Mouse (Mus musculus) bone marrow, adult 2 months (tissue): ENCODE results near the gene Efhd1. TPM values are rescaled to one million over a fixed set of nuclear protein-coding genes. Genes with fewer than 3 reads are reported as not detected.

Experiments
- H3K27ac ChIP-seq: fragments of 200-500 bp; 2 replicates; pipeline ENCODE4 v1.5.1; 2012; ENCODE audit warnings: low read depth, mild to moderate bottlenecking, control low read depth, inconsistent platforms, low read length; ENCODE audit not compliant: control insufficient read depth, poor library complexity, insufficient read depth
- H3K4me1 ChIP-seq: fragments of 200-500 bp; 2 replicates; pipeline ENCODE4 v1.6.1; 2011; ENCODE audit warnings: low read length; ENCODE audit not compliant: control insufficient read depth, insufficient read depth
- H3K4me3 ChIP-seq: fragments of 200-500 bp; replicated peaks from 2 replicates; pipeline ENCODE3; 2011; ENCODE audit warnings: mild to moderate bottlenecking, low read depth, low read length, control low read depth; ENCODE audit not compliant: control insufficient read depth
- CTCF ChIP-seq: fragments of 200-500 bp; IDR thresholded peaks from 2 replicates; pipeline ENCODE4 v1.5.1; 2011; ENCODE audit warnings: low read length, control low read depth; ENCODE audit not compliant: control insufficient read depth, insufficient read depth
- POLR2A ChIP-seq: fragments of 200-500 bp; IDR thresholded peaks from 2 replicates; pipeline ENCODE4 v1.6.1; 2011; ENCODE audit warnings: low read depth, mild to moderate bottlenecking, control low read depth, low read length, borderline replicate concordance; ENCODE audit not compliant: control insufficient read depth
- WGBS: fragments of 180-500 bp; shearing (Covaris S2); methylation state at CpG from one replicate; pipeline ENCODE4 v1.1.7; 2018; 5-methylcytosine and 5-hydroxymethylcytosine counted together
- polyA plus RNA-seq: library from polyadenylated mRNA; stranded (reverse); fragments of >200 nt; gene quantifications from 2 replicates; pipeline ENCODE4 v1.2.4, GENCODE M21; 2011; ENCODE audit warnings: low replicate concordance; ENCODE audit not compliant: missing spikeins, insufficient read depth, insufficient read length

Efhd1 gene
- polyA plus RNA-seq, 1 experiment, result not detected

- Histone ChIP-seq H3K4me3 (no peak overlapping the region), H3K27ac (no peak overlapping the region), H3K4me1 (no peaks in the 10 kb centered on the region)
- TF ChIP-seq POLR2A (no peak), CTCF (no peak)
- 49% methylated on average over 2 of the region's 2 CpGs for WGBS
Measured at GRCm38 (mm10) chr1:87259316-87259715, 4.8 kb upstream of the Efhd1 start.

- TF ChIP-seq POLR2A (no peak), CTCF (no peak)
- Histone ChIP-seq H3K4me1 (no peaks in the 10 kb centered on the region; the same call in 1 of the 2 replicates), H3K27ac (no peak overlapping the region), H3K4me3 (no peak overlapping the region)
- 19% methylated on average over 9 of the region's 9 CpGs for WGBS
Measured at GRCm38 (mm10) chr1:87263257-87263656, 906 bp upstream of the Efhd1 start.

- Histone ChIP-seq H3K4me3 (no peak overlapping the region), H3K4me1 (no peaks in the 10 kb centered on the region; the same call in 1 of the 2 replicates), H3K27ac (no peak overlapping the region)
- WGBS, result 16% methylated on average over 12 of the region's 12 CpGs
- no peak for TF ChIP-seq POLR2A
- no peak for TF ChIP-seq CTCF
Measured at GRCm38 (mm10) chr1:87263796-87264133, 398 bp upstream of the Efhd1 start.

GRCm38 (mm10) chr1:87265200-87265599 is 1.0 kb downstream of the Efhd1 start:
- Histone ChIP-seq H3K27ac (no peak overlapping the region), H3K4me1 (no peaks in the 10 kb centered on the region; the same call in 1 of the 2 replicates), H3K4me3 (no peak overlapping the region)
- under 1% methylated on average over 13 of the region's 13 CpGs for WGBS
- TF ChIP-seq CTCF (no peak), POLR2A (no peak)

- no peak overlapping the region for H3K27ac ChIP-seq
- 37% methylated on average over 8 of the region's 8 CpGs for WGBS
- TF ChIP-seq CTCF, result no peak
- TF ChIP-seq POLR2A, result no peak
Measured at GRCm38 (mm10) chr1:87266296-87267090, 2.3 kb downstream of the Efhd1 start.

GRCm38 (mm10) chr1:87270204-87270603 is 6.0 kb downstream of the Efhd1 start:
- H3K4me1 ChIP-seq, result no peaks in the 10 kb centered on the region; the same call in 1 of the 2 replicates
- H3K4me3 ChIP-seq, result no peak overlapping the region
- H3K27ac ChIP-seq, result no peak overlapping the region
- 76% methylated on average over 3 of the region's 3 CpGs for WGBS
- TF ChIP-seq POLR2A, result no peak
- TF ChIP-seq CTCF, result no peak

More at GRCm38 (mm10) chr1:87266296-87267090, 2.3 kb downstream of the Efhd1 start:
- Histone ChIP-seq H3K4me1 (no peaks in the 10 kb centered on the region; the same call in 1 of the 2 replicates), H3K4me3 (no peak overlapping the region)

GRCm38 (mm10) chr1:87270641-87271467 is 6.7 kb downstream of the Efhd1 start:
- TF ChIP-seq POLR2A, result no peak
- TF ChIP-seq CTCF, result no peak
- Histone ChIP-seq H3K4me1 (no peaks in the 10 kb centered on the region), H3K4me3 (no peak overlapping the region), H3K27ac (no peak overlapping the region)
- 47% methylated on average over 20 of the region's 20 CpGs for WGBS

GRCm38 (mm10) chr1:87271596-87271995 is 7.4 kb downstream of the Efhd1 start:
- WGBS, result 76% methylated on average over 1 of the region's 1 CpGs
- no peak overlapping the region for H3K27ac ChIP-seq
- no peak overlapping the region for H3K4me3 ChIP-seq
- TF ChIP-seq CTCF (no peak), POLR2A (no peak)
- H3K4me1 ChIP-seq, result no peaks in the 10 kb centered on the region
